Mouse (Mus musculus) erythroblast, embryonic 14.5 days (primary cell): ENCODE data around the gene Rabggtb. TPM values are rescaled to one million over a fixed set of nuclear protein-coding genes. Genes with fewer than 3 reads are reported as not detected.

ENCODE experiments used
- H3K27me3 ChIP-seq: 2 replicates; pipeline ENCODE4 v1.6.1; 2012; ENCODE audit warnings: inconsistent platforms; ENCODE audit not compliant: control insufficient read depth
- H3K36me3 ChIP-seq: 2 replicates; pipeline ENCODE4 v1.6.1; 2012; ENCODE audit warnings: mild to moderate bottlenecking, inconsistent platforms; ENCODE audit not compliant: control insufficient read depth
- H3K4me1 ChIP-seq: 2 replicates; pipeline ENCODE4 v1.6.1; 2012; ENCODE audit warnings: inconsistent platforms; ENCODE audit not compliant: control insufficient read depth
- H3K4me3 ChIP-seq: replicated peaks from 2 replicates; pipeline ENCODE3; 2012; ENCODE audit warnings: moderate library complexity, mild to moderate bottlenecking, inconsistent platforms
- H3K9me3 ChIP-seq: 2 replicates; pipeline ENCODE4 v1.6.1; 2012; ENCODE audit warnings: low read length, inconsistent platforms, mixed read lengths; ENCODE audit not compliant: control insufficient read depth
- GATA1 ChIP-seq: IDR thresholded peaks from 2 replicates; pipeline ENCODE4 v1.6.1; 2012; ENCODE audit warnings: low read length, inconsistent platforms, mixed read lengths
- TAL1 ChIP-seq: IDR thresholded peaks from 3 replicates; pipeline ENCODE4 v1.6.1; 2012; ENCODE audit warnings: low read length, inconsistent platforms, mixed read lengths
- polyA plus RNA-seq: library from polyadenylated mRNA; stranded (reverse); fragments of >175 nt; gene quantifications from 2 replicates; pipeline ENCODE4 v1.2.3, GENCODE M21; 2012

The Rabggtb gene
- 0.82 and 1.2 TPM in 2 replicates for polyA plus RNA-seq

DNA sequence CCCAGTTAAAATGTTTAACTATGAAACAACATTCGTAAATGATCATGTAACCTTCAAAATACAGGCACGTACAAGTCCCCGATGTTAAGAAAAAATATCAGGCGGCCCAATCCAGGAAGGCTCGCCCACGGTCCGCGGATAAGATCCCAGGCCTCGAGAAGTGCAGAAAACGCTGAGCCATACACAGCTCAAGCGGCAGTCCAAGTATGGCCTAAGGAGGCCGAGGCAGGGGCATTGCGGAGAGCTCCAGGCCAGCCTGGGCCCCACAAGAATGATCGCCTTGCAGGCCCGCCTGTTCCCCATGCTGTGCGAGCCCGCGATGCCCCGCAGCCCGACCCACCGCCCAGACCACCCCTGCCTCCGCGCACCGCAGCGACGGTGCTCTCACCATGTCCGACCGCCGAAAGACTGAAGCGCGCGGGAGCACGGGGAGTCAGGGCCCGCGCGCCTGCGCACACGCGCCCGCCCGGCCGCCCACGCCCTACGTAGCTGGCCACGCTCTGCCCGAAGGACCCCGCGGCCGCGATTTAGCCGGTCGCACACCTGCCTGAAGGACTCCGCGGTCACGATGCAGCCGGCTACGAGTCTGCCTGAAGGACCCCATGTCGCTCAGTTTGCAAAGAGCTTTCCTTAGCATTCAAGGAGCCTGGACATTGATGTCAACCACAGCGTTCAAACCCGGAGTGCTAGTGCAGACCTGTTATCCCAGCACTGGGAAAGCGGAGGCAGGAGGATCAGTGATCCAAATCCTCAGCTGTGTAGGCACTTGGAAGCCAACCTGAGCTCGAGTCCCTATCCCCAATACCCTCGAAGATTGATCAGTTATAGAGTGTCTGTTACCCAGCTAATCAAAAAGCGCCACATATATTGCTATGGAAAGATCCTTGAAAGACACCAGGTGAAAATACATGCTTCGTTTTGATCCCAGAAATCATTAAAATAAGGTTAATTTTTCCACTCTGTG, at the start of gene Rabggtb:
TSS of gene Rabggtb (minus strand) at position 464 of the 964 bp plus-strand sequence.
- H3K4me3 ChIP-seq = peak within 1 kb of the TSS; percentile 75
- TF ChIP-seq TAL1 = no peak
- TF ChIP-seq GATA1 = no peak; the same call in 1 of the 2 replicates
- H3K36me3 ChIP-seq = peaks cover 41% of the 10 kb centered on the region
- H3K27me3 ChIP-seq = no peaks in the 10 kb centered on the region
- peaks cover 53% of the 10 kb centered on the region for H3K4me1 ChIP-seq
- H3K9me3 ChIP-seq = no peaks in the 10 kb centered on the region

DNA sequence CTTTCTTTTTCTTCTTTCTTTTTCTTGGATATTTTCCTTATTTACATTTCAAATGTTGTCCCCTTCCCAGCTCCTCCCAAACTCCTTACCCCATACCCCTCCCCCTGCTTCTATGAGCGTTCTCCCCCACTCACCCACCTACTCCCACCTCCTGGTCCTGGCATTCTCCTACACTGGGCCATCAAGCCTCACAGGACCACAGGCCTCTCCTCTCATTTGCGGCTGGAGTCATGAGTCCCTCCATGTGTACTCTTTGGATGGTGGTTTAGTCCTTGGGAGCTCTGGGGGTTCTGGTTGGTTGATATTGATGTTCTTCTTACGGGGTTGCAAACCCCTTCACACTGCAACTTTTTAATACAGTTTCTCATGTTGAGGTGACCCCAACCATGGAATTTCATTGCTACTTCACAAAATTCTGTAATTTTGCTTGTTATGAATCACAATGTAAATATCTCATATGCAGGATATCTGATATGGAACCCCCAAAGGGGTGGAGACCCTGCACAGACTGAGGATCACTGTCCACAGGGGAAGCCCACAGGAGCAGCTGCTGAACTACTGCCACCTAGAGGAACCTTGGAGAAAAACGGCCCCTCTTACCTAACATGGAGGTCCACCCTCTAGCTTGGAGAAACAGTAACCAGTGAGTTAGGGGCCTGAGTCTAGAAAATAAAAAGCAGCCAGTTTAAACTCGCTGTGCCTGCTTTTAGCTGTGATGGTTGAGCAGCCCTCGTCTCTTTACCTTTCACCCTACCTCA, 49.0 kb upstream of the Rabggtb start:
- no peak overlapping the region for H3K4me3 ChIP-seq
- no peaks in the 10 kb centered on the region for H3K4me1 ChIP-seq
- peaks cover 2% of the 10 kb centered on the region for H3K9me3 ChIP-seq
- H3K27me3 ChIP-seq = no peaks in the 10 kb centered on the region
- H3K36me3 ChIP-seq = no peaks in the 10 kb centered on the region
- TF ChIP-seq TAL1 (no peak), GATA1 (no peak)

DNA sequence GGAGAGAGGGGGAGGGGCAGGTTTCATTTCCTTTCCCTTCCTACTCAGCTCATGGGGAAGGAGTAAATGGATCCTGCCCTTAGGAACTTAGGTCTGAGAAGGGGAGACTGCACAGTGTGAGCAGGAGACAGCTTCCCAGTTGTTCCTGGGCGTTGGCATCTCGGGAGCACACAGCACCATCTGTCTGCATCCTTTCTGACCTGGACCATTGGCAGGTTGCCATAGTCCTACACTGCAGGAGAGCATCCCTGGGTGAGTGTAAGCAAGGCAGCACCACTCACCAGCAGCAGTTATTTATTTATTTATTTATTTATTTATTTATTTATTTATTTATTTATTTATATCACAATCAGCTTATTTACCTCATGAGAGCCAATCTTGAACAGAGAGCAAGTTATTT, 48.1 kb upstream of the Rabggtb start:
- H3K27me3 ChIP-seq = no peaks in the 10 kb centered on the region
- no peak for TF ChIP-seq GATA1
- TF ChIP-seq TAL1 = no peak
- peaks cover 2% of the 10 kb centered on the region for H3K9me3 ChIP-seq
- no peaks in the 10 kb centered on the region for H3K4me1 ChIP-seq
- no peaks in the 10 kb centered on the region for H3K36me3 ChIP-seq
- H3K4me3 ChIP-seq = no peak overlapping the region

DNA sequence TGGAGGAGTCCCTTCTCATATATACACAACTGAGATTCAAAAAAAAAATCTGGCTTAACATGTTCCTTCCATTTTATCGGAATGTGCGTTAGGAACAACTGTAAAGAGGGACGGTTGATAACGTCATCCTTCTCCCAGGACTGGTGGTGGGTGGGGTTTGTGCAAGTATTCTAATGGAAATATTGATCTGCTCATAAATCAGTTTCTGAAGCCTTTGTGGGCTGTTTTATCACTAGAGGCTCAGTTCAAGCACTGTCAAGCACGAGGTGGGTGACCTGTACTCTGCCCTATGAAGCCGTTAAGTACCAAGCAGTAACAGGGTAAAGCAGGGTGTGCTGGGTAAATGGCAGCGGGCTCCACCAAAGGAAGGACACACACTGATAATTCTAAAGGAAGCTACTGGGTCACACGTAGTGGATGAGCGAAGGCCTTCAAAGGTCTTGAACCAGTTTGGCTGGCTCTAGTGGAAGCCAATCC, 47.0 kb upstream of the Rabggtb start:
- H3K36me3 ChIP-seq = no peaks in the 10 kb centered on the region
- no peaks in the 10 kb centered on the region for H3K4me1 ChIP-seq
- peaks cover 5% of the 10 kb centered on the region for H3K27me3 ChIP-seq
- H3K4me3 ChIP-seq = no peak overlapping the region
- TF ChIP-seq TAL1 (no peak), GATA1 (no peak)
- H3K9me3 ChIP-seq = peaks cover 2% of the 10 kb centered on the region

DNA sequence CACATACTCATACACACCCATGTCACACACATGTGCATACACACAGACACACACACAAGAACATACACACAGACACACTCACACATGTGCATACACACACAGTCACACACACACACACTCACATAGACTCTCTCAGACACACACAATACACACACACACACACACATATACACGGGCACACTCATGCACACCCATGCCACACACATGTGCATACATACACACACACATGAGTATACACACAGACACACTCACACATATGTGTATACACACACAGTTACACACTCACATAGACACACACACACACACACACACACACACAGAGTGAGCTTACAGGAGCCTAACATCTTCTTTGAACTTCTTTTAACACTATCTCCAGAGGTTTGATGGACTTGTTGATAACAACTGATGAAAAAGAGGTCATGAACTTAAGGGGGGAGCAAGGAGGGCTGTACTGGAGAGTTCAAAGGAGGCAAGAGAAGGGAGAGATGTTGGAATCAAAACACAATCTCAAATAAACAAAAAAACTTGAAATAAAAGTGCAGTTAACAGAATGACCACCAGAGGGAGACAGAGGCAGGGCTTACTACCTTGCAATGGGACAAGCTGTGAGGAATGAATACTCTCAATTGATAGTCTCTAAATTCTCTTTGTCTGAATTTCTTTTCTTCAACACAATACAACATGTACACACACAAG, 46.4 kb upstream of the Rabggtb start:
- Histone ChIP-seq H3K4me1 (no peaks in the 10 kb centered on the region), H3K27me3 (peaks cover 5% of the 10 kb centered on the region), H3K4me3 (no peak overlapping the region), H3K9me3 (peaks cover under 1% of the 10 kb centered on the region), H3K36me3 (no peaks in the 10 kb centered on the region)
- no peak for TF ChIP-seq TAL1
- no peak for TF ChIP-seq GATA1

DNA sequence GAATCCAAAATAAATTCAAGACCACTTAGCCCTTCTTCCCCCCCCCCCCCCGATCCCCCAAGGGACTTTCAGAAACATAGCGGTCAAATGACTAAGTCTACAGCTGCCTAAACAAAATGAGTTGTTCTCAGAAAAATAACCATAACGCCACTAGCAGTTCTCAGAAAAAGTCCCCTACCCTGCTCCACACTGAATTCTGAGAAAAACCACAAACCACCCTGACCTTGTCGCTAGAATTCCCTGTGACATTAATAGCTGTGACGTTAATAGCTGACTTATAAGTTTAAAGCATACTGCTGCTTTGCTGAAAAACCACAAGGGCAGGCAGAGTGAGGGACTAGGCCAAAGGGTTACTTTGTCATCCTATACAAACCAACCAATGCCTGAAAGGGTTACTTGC, 45.1 kb upstream of the Rabggtb start:
- Histone ChIP-seq H3K4me1 (no peaks in the 10 kb centered on the region), H3K36me3 (no peaks in the 10 kb centered on the region), H3K9me3 (no peaks in the 10 kb centered on the region), H3K27me3 (peaks cover 5% of the 10 kb centered on the region), H3K4me3 (no peak overlapping the region)
- no peak for TF ChIP-seq TAL1
- TF ChIP-seq GATA1 = no peak

DNA sequence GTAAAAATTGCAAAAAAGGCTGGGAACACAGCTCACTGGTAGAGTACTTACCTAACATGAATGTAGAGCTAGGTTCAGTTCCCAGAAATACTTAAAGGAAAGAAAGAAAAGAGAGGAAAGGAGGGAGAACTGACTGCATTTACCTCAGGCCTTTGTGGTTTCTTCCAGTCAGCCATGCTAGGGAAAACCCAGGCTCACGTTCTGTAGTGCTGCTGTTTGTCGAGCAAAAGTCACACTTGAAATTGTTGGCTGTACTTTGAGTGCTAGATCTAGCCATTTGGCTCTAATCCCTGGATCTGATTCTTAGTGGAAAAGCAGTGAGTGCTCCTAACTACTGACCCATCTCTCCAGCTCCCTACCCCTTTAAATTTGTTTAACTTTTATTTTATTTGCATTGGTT, 35.4 kb upstream of the Rabggtb start:
- Histone ChIP-seq H3K27me3 (no peaks in the 10 kb centered on the region), H3K4me3 (no peak overlapping the region), H3K36me3 (no peaks in the 10 kb centered on the region), H3K9me3 (no peaks in the 10 kb centered on the region), H3K4me1 (peaks cover 26% of the 10 kb centered on the region)
- no peak for TF ChIP-seq TAL1
- TF ChIP-seq GATA1 = no peak

DNA sequence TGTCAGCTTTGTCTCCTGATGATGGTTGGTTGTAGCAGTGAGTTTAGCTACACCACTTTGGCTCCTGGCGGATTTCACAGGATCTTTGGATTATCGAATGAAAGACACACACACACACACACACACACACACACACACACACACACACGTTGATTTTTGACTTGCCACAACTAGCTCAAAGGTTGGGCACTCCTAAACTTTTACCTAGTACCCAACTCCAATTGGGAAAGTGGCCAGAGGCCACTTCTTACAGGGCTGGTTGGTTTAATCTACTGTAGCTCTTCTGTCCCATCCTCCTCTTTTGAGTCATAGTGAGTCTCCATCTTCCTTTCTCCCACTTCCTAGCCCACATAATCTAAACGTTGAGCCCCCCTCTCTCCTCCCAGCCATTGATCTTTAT, 34.5 kb upstream of the Rabggtb start:
- peaks cover 35% of the 10 kb centered on the region for H3K4me1 ChIP-seq
- no peaks in the 10 kb centered on the region for H3K27me3 ChIP-seq
- H3K9me3 ChIP-seq = no peaks in the 10 kb centered on the region
- H3K4me3 ChIP-seq = no peak overlapping the region
- TF ChIP-seq TAL1 (no peak), GATA1 (no peak)
- no peaks in the 10 kb centered on the region for H3K36me3 ChIP-seq
